Mouse (Mus musculus): ENCODE data around the gene Cdca5. TPM values are rescaled to one million over a fixed set of nuclear protein-coding genes. Genes with fewer than 3 reads are reported as not detected.
"Not testable (repeated sequence)": the region's sequence is repeated elsewhere in the genome, so short reads cannot be mapped to it uniquely, and the experiment has no call there.

Gene Cdca5
- polyA plus RNA-seq (2012; rRNA removed) = 1.0 TPM in 2 replicates

DNA sequence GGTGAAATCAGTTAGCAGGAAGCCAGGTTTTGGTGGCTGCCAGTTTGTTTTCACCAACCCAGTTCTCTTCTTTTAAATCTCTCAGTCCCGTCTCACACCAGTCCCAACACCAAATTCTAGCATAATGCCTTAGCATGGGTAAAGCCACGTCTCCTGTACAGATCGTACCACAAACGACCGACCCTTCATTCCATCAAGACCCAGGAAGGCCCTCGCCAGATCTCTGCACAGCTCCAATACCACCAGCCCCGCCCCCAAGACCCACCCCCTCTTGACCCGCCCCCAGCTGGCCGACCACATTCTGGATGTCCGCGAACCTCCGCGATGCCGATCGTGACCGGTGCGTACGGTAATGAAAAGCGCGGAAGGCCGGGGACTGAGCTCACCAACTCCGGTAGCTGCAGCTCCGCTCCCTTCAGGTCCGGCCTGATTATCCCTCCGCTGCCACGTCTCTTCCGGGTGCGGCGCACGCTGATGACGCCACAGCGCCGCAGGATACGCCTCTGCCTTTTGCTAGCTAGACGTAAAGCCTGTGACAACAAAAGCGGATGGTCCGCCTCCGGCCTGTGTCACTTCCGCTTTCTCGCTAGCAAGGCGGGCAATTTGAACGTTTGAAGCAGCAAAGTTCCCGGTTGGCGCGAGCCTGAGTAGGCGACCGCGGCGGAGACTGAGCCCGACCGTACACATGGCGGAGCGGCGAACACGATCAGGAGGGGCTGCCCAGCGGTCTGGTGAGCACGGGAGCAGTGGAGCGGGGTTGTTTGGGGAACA is at the start of gene Cdca5, which contains the start of gene Zfpl1:
TSS of gene Cdca5 (plus strand) at position 506 of the 771 bp plus-strand sequence.
TSS of gene Zfpl1 (minus strand) at position 479 of the 771 bp plus-strand sequence.
- DNase-seq (ENCODE audit: low read depth) = no peak

DNA sequence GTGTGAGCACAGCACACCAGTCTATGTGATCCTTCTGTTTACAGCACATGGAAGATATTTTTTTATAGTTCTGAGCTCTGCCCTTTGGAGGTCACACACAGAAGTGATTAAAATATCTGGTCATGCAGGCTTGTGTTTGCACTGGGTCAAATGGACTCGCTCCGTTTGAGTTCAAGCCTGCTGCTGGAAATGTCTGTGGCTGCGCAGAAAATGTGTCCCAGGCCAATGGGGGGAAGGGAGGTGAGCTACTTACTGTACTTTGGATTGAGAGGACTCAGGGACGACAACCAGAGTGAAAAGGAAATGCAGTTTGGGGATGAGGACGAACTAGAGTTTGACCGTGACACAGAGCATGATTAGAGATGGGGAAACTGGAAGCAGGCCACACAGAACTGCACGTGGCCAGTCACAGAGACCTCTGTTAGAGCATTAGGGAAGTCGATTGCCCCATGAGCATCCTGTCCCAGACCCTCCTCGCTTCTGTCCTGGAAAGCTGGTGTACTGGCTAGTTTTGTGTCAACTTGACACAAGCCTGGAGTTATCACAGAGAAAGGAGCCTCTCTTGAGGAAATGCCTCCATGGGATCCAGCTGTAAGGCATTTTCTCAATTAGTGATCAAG is 48.7 kb upstream of the Cdca5 start:
- no peak for DNase-seq (ENCODE audit: low read depth)

DNA sequence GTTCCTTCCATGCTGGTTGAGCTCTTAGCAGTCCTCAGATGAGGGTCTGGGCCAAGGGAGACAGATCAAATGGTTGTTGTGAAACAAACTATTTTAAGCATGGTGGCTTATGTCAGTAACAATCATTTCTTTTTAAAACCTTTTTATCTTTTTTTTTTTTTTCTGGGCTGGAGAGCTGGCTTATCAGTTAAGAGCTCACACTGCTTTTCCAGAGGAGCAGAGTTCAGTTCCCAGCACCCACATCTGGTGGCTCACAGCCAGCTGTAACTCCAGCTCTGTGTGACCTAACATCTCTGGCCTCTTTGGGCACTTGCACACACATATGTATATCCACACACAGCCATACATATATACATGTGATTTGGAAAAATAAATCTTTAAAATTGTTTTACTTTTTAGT is 47.1 kb upstream of the Cdca5 start:
- DNase-seq (ENCODE audit: low read depth) = no peak

DNA sequence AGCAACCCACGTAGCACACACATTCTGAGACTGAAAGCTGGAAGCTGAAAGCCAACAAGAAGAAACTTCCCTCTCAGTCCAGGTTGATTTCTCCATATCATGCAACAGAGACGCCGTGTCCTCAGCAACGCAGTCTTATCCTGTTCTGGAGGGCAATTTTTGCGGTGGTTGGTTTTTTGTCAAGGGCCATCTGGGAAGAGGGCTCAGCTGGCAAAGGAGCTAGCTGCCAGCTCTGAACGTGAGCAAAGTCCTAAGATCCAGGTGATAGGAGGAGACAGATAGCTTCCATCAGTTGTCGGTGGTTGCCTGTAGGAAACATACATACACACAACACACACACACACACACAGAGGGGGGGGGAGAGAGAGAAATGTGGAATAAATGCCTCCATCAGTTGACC is 46.5 kb upstream of the Cdca5 start:
- DNase-seq (ENCODE audit: low read depth) = no peak

DNA sequence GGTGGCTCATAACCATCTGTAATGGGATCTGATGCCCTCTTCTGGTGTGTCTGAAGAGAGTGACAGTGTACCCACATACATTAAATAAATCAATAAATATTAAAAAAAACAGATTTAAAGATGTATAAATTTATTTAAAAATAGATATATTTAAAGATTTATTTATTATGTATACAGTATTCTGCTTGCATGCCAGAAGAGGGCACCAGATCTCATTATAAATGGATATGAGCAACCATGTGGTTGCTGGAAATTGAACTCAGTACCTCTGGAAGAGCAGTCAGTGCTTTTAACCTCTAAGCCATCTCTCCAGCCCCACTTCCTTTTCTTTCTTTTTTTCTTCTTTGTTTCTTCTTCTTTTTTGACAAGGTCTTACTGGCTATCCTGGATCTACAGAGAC is 44.8 kb upstream of the Cdca5 start:
- DNase-seq (ENCODE audit: low read depth) = no peak

DNA sequence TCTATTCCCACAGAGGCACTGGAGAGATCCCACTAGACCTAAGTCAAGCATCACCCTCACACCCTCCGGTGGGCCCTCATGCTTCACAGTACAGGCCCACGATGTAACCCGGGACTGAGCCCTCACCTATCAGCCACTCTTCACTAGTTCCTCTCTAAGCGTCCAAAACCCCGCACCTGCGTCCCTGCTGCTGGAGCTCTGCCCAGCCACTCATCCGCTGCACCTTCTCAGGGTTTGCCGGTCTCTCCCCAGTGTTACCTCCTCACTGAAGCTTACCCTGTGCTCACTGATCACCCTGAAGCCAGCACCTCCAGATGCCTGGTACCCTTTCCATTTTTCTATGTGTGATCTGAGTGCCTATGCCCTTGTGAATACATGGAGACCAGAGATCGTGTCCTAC is 42.5 kb upstream of the Cdca5 start:
- DNase-seq (ENCODE audit: low read depth) = no peak

DNA sequence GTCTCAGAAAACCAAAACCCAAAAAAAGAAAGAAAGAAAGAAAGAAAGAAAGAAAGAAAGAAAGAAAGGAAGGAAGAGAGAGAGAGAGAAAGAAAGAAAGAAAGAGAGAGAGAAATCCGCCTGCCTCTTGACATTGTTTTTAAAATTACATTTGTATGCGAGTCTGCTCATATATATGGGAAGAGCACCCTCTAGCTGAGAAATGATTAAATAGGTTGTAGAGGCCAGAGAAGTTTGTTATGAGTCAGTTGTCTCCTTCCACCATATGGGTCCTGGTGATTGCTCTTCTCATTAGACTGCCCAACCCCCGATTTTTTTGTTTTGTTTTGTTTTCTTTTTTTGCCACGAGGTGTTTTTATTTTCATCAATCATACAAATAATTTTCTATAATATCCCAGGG is 40.7 kb upstream of the Cdca5 start:
- not testable (repeated sequence) for DNase-seq (ENCODE audit: low read depth)

DNA sequence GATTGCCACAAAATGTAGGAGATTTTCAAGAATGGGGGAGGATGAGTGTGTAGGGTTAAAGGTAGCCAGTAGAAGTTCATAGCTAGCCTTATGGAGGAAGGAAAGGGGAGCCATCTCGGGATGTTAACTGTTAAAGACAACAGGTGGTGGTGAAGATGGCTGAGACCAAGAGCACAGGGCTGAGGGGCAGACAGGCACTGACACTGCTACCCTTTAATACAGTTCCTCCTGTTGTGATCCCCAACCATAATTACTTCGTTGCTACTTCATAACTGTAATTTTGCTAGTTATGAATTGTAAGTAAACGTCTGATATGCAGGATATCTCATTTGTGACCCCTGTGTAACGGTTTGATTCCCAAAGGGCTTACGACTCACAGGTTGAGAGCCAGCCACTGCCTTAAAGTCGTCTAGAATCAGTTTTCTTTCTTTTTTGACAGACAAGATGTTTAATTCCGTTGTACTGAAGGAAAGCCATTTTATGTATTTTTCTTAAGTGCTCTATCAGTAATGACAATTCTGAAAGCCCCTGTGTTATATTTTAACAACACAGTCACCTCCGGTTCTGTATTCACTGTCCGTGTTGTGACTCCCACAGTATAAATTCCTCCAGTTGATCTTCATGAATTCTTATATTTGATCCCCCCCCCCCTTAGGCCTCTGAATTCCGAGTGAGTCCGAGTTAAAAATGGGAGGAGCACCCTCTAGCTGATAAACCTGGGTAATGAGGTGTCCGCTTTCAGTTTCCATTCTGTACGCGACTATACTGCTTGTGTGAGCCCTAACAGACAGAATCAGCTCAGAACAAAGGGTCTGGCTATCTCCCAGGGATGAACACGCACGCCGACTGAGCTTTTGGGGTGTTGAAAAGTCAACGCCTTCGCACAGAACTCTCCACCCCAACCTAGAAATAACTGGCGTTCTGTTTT is 39.2 kb upstream of the Cdca5 start:
- no peak for DNase-seq (ENCODE audit: low read depth)

DNA sequence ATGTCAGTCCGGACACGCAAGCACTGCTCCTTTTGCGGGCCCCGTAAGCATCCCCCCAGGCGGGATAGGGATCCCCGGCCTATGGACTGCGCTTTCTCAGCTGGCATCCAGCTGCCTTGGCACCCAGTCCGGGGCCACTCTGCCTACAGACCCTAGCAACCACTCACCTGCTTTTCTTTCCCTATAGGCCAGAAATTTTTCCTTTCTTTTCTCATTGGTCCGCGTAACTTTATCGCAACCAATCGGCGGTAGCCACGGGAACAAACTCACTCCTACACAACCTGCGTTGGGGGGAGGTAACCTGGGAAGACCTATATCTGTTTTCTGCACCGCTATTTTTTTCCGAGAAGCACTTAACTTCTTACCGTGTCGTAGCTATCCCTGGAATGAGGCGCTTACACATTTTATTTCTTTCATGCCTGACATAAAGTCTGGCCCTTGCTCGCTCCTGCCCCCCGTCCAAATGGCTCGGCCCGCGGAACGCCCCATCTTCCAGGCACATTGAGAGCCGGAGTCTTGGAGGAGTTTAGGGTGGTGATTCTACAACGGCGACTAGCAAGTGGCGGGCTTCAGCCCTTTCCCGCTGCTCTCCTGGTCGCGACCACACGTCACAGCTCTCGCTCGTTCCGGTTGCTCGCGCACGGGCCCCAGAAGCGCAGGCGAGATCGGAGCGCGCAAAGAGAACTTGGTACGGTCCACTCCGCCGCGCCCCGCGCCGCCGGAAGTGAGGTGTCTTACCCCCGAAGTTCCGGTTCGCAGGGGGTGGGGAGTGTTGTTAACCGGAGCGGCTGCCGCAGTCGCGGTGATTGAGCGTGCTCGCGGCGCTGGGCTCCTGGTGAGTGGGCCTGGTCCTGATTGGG is 38.3 kb upstream of the Cdca5 start, which contains the start of gene Syvn1:
TSS of gene Syvn1 (plus strand) at position 283 of the 860 bp plus-strand sequence.
- DNase-seq (ENCODE audit: low read depth) = peak; percentile 84

DNA sequence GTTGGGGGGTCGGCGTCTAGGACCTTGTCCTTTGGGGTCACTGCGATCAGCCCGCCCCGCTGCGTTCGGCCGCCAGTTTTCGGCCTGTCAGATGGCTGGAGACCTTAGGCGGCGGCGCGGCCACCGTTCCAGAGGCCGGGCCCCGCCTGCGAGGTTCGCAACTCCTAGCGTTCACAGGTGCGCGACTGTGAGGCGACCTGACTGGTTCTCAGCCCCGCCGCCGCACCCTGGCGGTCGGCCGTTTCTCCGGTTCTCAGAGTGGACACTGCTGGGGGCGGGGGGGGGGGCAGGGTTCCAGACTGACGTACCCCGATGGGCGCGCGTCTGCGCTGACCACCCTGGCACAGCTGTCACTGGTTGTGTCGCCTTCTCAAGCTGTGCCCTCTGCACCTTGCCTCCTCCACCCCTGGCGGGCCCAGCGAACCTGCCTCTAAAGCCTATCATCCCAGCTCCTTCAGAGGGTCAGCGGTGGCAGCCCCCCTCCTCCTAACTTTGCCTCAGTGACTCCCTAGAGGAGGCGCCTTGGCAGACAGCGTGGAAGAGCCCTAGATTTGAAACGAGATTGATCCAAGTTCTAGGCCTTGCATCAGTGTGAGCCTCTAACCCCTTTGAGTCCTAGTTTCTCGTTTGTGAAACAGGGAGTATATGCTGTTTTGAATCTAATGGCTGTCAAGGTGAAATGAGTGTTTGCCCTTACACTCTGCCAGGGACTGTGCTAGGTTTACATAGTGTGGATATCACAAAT is 37.5 kb upstream of the Cdca5 start:
- no peak for DNase-seq (ENCODE audit: low read depth)

DNA sequence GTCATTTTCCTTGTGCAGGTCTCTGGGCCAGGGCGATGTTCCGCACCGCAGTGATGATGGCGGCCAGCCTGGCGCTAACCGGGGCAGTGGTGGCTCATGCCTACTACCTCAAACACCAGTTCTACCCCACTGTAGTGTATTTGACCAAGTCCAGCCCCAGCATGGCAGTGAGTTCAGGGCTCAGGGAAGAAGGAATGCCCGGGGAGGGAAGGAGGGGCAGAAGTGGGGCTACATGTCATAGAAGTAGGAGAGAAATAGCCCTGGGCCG is 37.0 kb upstream of the Cdca5 start:
- DNase-seq (ENCODE audit: low read depth) = no peak

DNA sequence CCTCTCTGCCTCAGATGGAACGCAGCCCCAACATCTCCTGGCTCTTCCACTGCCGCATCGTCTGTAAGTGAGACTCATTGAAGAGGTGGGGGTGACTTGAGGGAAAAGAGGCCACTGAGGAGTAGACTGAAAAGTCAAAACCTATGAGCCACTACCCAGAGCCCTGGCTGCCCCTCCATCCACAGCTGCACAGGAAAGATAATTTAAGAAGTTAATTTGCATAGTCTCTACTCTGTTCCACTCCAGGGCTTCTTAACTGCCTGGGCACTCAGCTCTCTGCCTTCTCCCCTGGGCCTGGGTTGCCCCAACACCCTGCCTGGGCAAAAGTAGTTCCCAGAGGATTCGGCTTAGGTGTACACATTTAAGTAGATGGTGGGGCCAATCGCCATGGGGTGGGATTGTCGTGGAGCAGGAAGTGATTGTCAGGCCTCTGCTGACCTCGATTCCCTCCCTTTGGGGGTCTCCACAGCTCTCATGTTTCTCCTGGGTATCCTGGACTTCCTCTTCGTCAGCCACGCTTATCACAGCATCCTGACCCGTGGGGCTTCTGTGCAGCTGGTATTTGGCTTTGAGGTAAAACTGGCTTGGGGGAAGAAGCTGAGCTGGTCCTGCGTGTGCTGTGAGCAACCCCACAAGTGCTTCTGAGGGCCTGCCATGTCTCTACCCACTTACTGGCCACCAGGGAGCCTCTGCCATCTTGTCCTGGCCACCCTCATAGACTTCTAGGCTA is 35.9 kb upstream of the Cdca5 start:
- no peak for DNase-seq (ENCODE audit: low read depth)

DNA sequence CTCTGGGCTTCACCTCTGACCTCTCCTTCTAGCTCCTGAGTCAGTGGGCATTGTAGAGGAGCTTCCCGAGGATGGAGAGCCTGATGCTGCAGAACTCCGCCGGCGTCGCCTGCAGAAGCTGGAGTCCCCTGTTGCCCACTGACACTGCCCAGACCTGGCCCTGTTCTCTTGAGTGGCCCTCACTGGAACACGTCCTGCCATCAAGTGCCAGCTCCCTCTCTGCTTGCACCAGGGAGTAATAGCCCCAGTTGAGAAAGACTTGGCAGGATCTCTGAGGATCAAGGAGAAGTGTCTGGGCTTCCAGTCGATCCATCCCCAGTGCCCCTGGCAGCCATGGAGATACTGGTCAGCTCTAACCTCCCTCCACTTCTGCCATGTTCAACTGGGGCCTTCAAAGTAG is 32.3 kb upstream of the Cdca5 start:
- no peak for DNase-seq (ENCODE audit: low read depth)

DNA sequence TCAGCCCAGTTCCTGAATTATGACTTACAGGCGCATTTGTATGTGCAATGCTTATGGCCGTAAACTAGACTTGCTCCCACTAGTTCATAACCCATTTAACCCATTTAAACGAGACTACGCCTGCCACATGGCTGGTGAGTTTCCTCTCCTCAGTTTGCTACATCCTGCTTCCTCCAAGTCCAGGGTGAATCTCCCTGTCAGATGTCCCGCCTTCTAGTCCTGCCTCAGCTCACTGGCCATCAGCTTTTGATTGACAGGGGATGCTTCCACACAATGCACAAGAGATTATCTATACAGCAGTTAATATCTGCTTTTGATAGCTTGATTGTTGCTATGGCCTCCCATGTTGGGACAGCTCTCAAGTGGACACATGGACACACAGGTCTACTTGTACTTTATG is 30.5 kb upstream of the Cdca5 start:
- no peak for DNase-seq (ENCODE audit: low read depth)

DNA sequence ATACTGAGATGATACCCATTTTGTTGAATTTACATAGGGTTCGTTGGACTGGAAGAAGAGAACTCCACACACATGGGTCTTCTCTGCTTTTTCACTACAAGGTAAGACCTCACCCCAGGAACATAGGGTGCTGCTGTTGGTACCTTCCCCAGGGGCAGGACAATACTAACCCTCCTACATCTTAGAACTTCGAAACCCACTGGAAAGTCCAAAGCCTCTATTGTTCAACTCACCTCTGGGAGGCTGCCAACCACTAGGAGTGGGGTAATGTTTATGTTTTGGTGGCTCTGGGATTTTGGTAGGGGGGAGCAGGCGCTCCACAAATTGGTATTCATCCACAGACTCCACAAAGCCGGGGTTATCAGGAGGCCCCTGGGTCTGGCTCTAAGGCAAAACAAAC is 28.1 kb upstream of the Cdca5 start:
- no peak for DNase-seq (ENCODE audit: low read depth)

DNA sequence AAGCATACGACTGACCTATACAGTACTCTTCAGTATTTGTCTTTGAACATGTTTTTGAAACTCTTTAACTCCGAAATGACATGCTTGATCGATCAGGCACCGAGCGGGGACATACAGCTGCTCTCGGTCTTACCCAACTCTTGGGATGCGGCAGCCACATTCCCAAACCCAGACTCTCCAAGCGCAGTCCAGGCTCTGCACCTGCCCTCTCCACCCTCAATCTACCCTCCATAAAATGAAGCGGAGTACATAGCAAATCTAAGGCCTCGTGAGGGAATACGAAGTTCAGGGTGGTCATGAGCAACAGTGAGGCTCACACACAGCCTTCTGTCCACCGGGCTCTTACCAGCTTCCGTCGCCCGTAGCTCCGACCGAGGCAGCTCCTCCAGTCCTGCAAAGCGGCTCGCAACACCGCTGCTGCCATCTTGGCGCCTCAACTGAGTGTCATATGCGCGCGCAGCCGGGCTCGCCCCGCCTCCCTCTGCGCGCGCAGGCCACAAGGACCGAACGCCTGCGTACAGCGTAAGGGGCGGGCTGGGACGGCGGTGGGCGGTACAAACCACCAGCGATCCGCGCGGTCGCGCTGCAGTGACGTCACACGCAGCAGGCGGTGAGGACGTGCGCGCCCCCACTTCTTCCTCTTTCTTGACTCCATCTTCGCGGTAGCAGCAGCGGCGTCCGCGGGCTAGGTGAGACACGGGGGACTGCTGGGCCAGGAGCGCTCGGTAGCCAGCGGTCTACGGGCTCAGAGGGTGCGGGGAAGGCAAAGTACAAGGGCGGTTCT is 27.3 kb upstream of the Cdca5 start, which contains the start of the genes Mrpl49 and Fau:
TSS of gene Mrpl49 (minus strand) at position 473 of the 784 bp plus-strand sequence.
TSS of gene Fau (plus strand) at position 532 of the 784 bp plus-strand sequence.
- no peak for DNase-seq (ENCODE audit: low read depth)

DNA sequence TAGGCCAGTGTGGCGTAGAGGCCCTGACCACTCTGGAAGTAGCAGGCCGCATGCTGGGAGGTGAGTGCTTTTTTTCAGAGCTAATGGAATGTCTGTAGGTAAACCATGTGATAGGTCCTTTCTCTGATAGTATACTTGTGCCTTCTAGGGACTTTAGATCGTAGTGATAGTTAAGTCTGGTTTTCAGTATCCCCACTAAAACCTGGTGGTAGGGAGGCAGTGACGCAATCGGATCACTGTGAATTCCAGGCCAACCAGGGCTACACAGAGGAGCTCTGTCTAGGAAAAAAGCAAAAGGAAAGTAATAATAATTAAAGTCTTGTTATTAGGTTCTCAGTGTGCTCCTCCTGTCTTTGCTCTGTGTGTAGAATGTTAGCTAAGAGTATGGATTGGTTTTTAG is 26.3 kb upstream of the Cdca5 start:
- no peak for DNase-seq (ENCODE audit: low read depth)

DNA sequence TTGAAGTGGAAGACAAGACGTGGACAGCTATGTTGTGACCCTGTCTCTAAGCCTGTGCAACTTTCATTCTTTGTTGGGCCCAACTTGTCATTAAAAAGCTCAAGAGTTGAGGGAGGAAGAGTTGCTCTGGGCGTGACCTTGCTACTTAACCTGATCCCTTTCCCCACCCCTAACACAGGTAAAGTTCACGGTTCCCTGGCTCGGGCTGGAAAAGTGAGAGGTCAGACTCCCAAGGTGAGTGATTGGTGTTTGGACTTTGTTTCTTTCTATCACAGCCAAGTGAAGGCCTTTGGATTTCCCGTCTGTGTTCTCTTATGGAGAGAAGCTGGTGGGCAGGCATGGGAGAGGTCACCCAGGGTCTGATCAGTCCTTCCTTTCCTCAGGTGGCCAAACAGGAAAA is 25.8 kb upstream of the Cdca5 start:
- no peak for DNase-seq (ENCODE audit: low read depth)

DNA sequence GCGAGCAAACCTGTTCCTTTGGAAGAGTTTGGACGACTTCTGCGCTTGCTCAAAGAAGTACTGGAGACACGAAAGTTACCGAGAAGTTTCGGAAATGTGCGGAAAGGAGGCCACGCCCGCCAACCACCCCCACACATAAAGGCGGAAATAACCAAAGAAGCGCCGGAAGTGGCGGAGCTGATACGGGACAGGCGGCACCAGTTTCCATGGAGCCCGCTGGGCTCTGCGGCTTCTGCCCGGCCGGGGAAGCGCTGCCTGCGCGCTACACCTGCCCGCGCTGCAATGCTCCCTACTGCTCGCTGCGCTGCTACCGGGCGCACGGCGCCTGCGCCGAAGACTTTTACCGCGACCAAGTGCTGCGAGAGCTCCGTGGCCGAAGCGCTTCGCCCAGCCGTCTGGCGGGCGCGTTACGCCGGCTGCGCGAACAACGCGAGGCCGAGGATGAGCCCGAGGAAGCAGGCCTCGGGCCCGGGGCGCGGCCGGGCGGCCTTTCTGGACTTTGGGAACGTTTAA is 23.7 kb upstream of the Cdca5 start, which contains the start of gene Znhit2:
TSS of gene Znhit2 (plus strand) at position 172 of the 513 bp plus-strand sequence.
- no peak for DNase-seq (ENCODE audit: low read depth)

All from gonadal fat pad, adult 2 months (tissue).